In genomic region chr6:17876023-17876613, GRCm38 (mm10) we compare ENCODE assay signal across 11 mouse cellular contexts.
A peak's percentile ranks its signal among the peaks of the same experiment; 100 is the strongest.
DNase-seq lines count a peak whose midpoint lies in the region; ATAC-seq and TF ChIP-seq lines count a peak whose summit lies in the region.
"Had no signal": no experiment of that assay in that cellular context is flagged by ENCODE, and none has a peak within 500 bp of the region (broad histone marks: within the 10 kb centered on the region; RNA-seq: fewer than 3 reads in every experiment).

No protein-coding gene starts in this region.

- H3K9ac ChIP-seq in heart, embryonic 13.5 days = peak overlapping the region; percentile 0; the same call in 1 of the 2 replicates
- no peak overlapping the region for H3K9ac ChIP-seq in lung, embryonic 14.5 days
- H3K9ac ChIP-seq in embryonic facial prominence, embryonic 14.5 days (ENCODE audit: low read depth, low read length) = no peak overlapping the region
- no peak overlapping the region for H3K9ac ChIP-seq in midbrain, embryonic 15.5 days

- no peak for TF ChIP-seq CTCF in lung, embryonic 14.5 days (IDR thresholded peaks at IDR 0.05; ENCODE audit: low read depth)

- 79% methylated on average over 3 of the region's 3 CpGs for WGBS in heart, embryonic 13.5 days
- WGBS in lung, embryonic 14.5 days = 69% methylated on average over 3 of the region's 3 CpGs
- WGBS in embryonic facial prominence, embryonic 14.5 days = 82% methylated on average over 3 of the region's 3 CpGs
- WGBS in midbrain, embryonic 15.5 days = 77% methylated on average over 3 of the region's 3 CpGs

- no peak for ATAC-seq in heart, embryonic 13.5 days (ENCODE audit: extremely low read depth, insufficient number of reproducible peaks, low FRiP score, low TSS enrichment)
- ATAC-seq in lung, embryonic 14.5 days (ENCODE audit: insufficient read depth) = no peak
- ATAC-seq in embryonic facial prominence, embryonic 14.5 days (ENCODE audit: low read depth) = no peak
- peak; percentile 87 for ATAC-seq in midbrain, embryonic 15.5 days (replicated peaks)

- peaks cover 20% of the 10 kb centered on the region for H3K36me3 ChIP-seq in heart, embryonic 13.5 days
- 0 out of 2 replicates have a peak, but pooled peaks cover 8% of the 10 kb centered on the region for H3K36me3 ChIP-seq in lung, embryonic 14.5 days (ENCODE audit: insufficient read depth)
- H3K36me3 ChIP-seq in embryonic facial prominence, embryonic 14.5 days (ENCODE audit: control insufficient read depth, insufficient read depth, low read length) = no peaks in the 10 kb centered on the region
- 0 out of 2 replicates have a peak, but pooled peaks cover 3% of the 10 kb centered on the region for H3K36me3 ChIP-seq in midbrain, embryonic 15.5 days (replicated peaks)

- no peaks in the 10 kb centered on the region for H3K9me3 ChIP-seq in heart, embryonic 13.5 days
- no peaks in the 10 kb centered on the region for H3K9me3 ChIP-seq in lung, embryonic 14.5 days (ENCODE audit: low read depth, low read length)
- H3K9me3 ChIP-seq in embryonic facial prominence, embryonic 14.5 days (ENCODE audit: control insufficient read depth, low read length) = no peaks in the 10 kb centered on the region
- no peaks in the 10 kb centered on the region for H3K9me3 ChIP-seq in midbrain, embryonic 15.5 days

- H3K4me2 ChIP-seq in heart, embryonic 13.5 days = peak overlapping the region; percentile 37
- no peak overlapping the region for H3K4me2 ChIP-seq in lung, embryonic 14.5 days
- no peak overlapping the region for H3K4me2 ChIP-seq in embryonic facial prominence, embryonic 14.5 days (ENCODE audit: low read depth, low read length)
- H3K4me2 ChIP-seq in midbrain, embryonic 15.5 days = no peak overlapping the region

- H3K27ac ChIP-seq in heart, embryonic 13.5 days (replicated peaks) = peak overlapping the region; percentile 82
- H3K27ac ChIP-seq in lung, embryonic 14.5 days (ENCODE audit: low read depth) = peak overlapping the region; percentile 50; the same call in 1 of the 2 replicates
- 0 out of 2 replicates have a peak overlapping the region, but pooled peaks have one; percentile 33 for H3K27ac ChIP-seq in embryonic facial prominence, embryonic 14.5 days (replicated peaks; ENCODE audit: low read depth, low read length)
- peak overlapping the region; percentile 49 for H3K27ac ChIP-seq in midbrain, embryonic 15.5 days
- H3K27ac ChIP-seq: gastrocnemius, adult 2 months; kidney, postnatal 0 days had no signal

- peaks cover 25% of the 10 kb centered on the region for H3K4me1 ChIP-seq in heart, embryonic 13.5 days
- peaks cover 20% of the 10 kb centered on the region; the same call in 1 of the 2 replicates for H3K4me1 ChIP-seq in lung, embryonic 14.5 days (ENCODE audit: insufficient read depth)
- H3K4me1 ChIP-seq in embryonic facial prominence, embryonic 14.5 days (ENCODE audit: control insufficient read depth, insufficient read depth, low read length) = 0 out of 2 replicates have a peak, but pooled peaks cover 10% of the 10 kb centered on the region
- peaks cover 14% of the 10 kb centered on the region for H3K4me1 ChIP-seq in midbrain, embryonic 15.5 days

- H3K27me3 ChIP-seq in heart, embryonic 13.5 days (replicated peaks) = no peaks in the 10 kb centered on the region
- no peaks in the 10 kb centered on the region for H3K27me3 ChIP-seq in lung, embryonic 14.5 days (ENCODE audit: insufficient read depth, low read length)
- no peaks in the 10 kb centered on the region for H3K27me3 ChIP-seq in embryonic facial prominence, embryonic 14.5 days (replicated peaks; ENCODE audit: control insufficient read depth, insufficient read depth, low read length)
- no peaks in the 10 kb centered on the region for H3K27me3 ChIP-seq in midbrain, embryonic 15.5 days (replicated peaks)

- H3K4me3 ChIP-seq in heart, embryonic 13.5 days = no peak overlapping the region
- H3K4me3 ChIP-seq in lung, embryonic 14.5 days (ENCODE audit: low read depth, low read length) = no peak overlapping the region
- H3K4me3 ChIP-seq in embryonic facial prominence, embryonic 14.5 days (ENCODE audit: low read depth, low read length) = no peak overlapping the region
- H3K4me3 ChIP-seq in midbrain, embryonic 15.5 days = no peak overlapping the region
- H3K4me3 ChIP-seq: gastrocnemius, adult 2 months had no signal

- DNase-seq in heart, adult 18-20 months = no peak
- peak; percentile 54 for DNase-seq in lung, embryonic 14.5 days
- DNase-seq in lung, postnatal 14 days = no peak
- DNase-seq in embryonic facial prominence, embryonic 14.5 days (ENCODE audit: low spot score) = no peak
- no peak for DNase-seq in ovary, postnatal 36 days (ENCODE audit: low spot score)
- no peak for DNase-seq in kidney, postnatal 4 days
- DNase-seq: cerebellum, postnatal 10 days; gastrocnemius, adult 2 months had no signal
